Mouse (Mus musculus): ENCODE measurements at regions not wholly inside any gene's neighbourhood (a gene's known extent, or its start where the extent isn't known, plus 50 kb on each side); places are given as distances from the start of the nearest gene placed in this dataset.
A peak's percentile ranks its signal among the peaks of the same experiment; 100 is the strongest.

DNA sequence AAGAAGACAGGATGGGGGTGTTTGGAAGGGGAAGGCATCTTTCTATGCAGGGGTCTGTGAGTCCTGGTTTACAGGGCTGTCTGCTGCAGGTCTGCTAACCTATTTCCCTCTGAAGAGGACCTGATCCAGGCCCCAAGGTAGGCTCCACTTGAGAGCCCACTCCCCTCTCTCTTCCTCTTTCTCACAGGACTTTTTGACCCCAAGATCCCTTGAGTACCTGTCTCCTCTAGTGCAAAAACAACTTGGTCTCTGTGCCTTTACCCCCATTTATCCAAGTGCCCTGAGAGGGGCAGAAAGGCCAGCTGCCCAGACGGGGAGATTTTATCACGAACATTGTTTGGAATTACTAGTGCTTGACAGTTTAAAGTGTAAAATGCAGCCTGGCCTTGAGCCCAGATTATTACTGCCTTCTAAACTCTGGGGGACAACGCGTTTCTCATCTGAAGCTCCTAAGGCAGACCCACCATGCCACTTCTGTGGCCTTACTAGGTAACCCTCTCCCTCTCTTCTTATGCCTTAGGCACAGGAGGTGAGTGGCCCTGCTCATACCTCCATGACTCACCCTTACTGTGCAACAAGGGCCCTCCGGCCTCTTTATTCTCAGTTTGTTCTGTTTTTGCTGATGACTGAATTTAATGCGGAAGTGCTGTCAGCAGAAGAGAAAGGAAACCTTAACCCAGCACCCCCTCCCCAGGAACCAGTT, 117.8 kb downstream of the Tomm20 start:
- Histone ChIP-seq H3K9me3 (no peaks in the 10 kb centered on the region), H3K36me3 (no peaks in the 10 kb centered on the region), H3K4me1 (peaks cover 37% of the 10 kb centered on the region), H3K27ac (replicated peaks) (peak overlapping the region; percentile 91), H3K4me2 (replicated peaks) (no peak overlapping the region), H3K27me3 (no peaks in the 10 kb centered on the region), H3K4me3 (no peak overlapping the region), H3K9ac (replicated peaks) (no peak overlapping the region)
- 73% methylated on average over 6 of the region's 6 CpGs for WGBS
- ATAC-seq (ENCODE audit: low FRiP score, low read depth), result no peak

DNA sequence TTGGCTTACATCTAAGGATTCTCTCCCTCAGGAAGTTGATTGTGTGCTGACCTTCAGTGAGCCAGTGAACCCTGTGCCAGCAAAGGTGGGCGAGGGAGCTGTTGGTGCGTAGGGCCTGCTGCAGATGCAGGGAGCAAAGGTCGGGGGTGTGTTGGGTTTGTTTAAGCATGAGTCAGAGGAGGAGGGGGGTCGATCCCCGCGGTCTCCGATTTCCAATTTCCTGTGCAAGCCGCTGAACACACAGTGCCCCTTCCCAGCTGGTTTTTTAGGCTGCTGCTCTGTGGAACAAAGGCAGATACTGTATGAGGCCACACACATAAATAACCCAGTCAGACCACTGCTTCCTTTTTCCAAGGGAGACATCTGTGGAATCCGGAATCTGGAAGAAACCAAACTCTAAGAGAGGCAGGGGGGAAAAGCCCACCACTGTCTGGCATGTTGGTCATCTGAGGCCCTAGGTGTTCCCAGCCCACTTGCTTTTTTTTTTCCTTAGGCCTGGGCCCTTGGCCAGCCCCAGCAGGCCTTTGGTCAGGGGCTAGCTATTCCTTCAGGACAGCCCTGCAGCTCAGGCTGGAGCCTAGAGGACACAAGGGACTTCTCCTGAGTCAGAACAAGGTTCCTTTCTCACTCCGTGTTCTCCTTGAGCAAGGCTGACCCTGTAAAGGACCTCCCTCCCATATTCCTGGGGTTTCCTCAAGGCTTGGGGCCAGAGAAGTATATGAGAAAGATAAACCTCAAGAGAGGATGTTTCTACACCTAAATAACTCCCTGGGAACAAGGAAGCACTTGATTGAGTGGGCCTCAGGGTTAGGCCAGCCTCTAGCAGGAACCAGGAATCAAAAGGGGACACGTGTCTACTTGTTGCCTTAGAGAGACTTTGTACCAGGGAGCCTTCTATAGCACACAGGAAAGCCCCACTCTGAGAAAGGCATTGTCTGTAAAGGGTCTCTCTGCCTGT, 119.0 kb downstream of the Tomm20 start:
- peak; percentile 84 for ATAC-seq (ENCODE audit: low FRiP score, low read depth)
- Histone ChIP-seq H3K9ac (replicated peaks) (peak overlapping the region; percentile 43), H3K9me3 (no peaks in the 10 kb centered on the region), H3K27me3 (no peaks in the 10 kb centered on the region), H3K4me1 (peaks cover 32% of the 10 kb centered on the region), H3K27ac (replicated peaks) (peak overlapping the region; percentile 91), H3K36me3 (no peaks in the 10 kb centered on the region), H3K4me3 (no peak overlapping the region), H3K4me2 (replicated peaks) (peak overlapping the region; percentile 34)
- WGBS, result 5% methylated on average over 11 of the region's 11 CpGs

DNA sequence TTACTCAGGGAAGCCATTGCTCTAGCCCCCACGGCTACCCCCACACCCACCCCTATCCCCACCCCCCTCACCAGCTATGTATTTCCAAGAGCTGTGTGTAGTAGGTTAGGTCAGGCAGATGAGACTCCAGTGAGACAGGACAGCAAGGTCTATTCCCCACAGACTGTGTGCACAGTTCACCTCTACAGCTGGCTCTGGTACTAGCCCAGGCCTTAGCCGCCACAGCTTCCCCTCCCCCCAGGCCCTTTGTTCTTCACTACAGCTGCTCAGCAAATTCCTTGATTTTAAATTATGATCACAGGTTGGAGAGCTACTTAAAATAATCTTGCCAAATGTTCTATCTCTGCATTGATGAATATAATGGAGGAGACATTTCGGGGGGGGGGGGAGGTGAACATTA, 119.8 kb downstream of the Tomm20 start:
- Histone ChIP-seq H3K9ac (replicated peaks) (peak overlapping the region; percentile 43), H3K4me1 (peaks cover 32% of the 10 kb centered on the region), H3K9me3 (no peaks in the 10 kb centered on the region), H3K4me2 (replicated peaks) (peak overlapping the region; percentile 34), H3K27ac (replicated peaks) (peak overlapping the region; percentile 91), H3K27me3 (no peaks in the 10 kb centered on the region), H3K36me3 (no peaks in the 10 kb centered on the region), H3K4me3 (no peak overlapping the region)
- WGBS, result 15% methylated on average over 3 of the region's 3 CpGs
- peak; percentile 86 for ATAC-seq (ENCODE audit: low FRiP score, low read depth)

DNA sequence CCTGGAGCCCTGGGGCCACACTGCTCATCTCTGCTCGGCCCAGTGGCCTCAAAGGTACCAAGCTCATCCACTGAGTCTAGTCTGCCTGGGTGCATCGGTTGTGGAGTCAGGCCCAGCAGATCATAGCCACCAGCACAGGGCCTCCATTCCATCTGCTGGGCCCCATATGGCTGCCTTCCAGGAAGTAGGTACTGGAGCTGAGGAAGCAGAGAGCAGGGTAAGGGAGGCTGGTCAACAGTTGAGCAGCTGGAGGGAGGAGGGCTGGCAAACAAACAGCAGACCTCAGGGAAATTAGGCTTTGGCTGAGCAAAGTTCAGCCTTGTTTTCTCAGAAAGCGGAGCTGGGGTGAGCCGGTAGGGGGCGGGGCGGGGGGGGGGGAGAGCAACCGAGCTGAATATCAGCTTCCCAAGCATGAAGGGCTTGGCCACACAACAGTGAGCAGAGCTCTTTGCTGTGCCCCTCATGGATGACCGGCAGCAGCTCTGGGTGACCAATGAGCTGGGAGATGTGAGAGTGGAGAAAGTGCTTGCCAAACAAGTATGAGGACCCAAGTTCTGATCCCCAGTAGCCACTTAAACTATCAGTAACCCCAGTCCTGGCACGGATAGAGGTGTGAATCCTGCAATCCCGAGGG, 121.0 kb downstream of the Tomm20 start:
- Histone ChIP-seq H3K27ac (replicated peaks) (peak overlapping the region; percentile 91), H3K4me1 (peaks cover 27% of the 10 kb centered on the region), H3K27me3 (no peaks in the 10 kb centered on the region), H3K36me3 (no peaks in the 10 kb centered on the region), H3K9ac (replicated peaks) (no peak overlapping the region), H3K4me2 (replicated peaks) (no peak overlapping the region), H3K4me3 (no peak overlapping the region), H3K9me3 (no peaks in the 10 kb centered on the region)
- no peak for ATAC-seq (ENCODE audit: low FRiP score, low read depth)
- WGBS, result 44% methylated on average over 10 of the region's 10 CpGs

DNA sequence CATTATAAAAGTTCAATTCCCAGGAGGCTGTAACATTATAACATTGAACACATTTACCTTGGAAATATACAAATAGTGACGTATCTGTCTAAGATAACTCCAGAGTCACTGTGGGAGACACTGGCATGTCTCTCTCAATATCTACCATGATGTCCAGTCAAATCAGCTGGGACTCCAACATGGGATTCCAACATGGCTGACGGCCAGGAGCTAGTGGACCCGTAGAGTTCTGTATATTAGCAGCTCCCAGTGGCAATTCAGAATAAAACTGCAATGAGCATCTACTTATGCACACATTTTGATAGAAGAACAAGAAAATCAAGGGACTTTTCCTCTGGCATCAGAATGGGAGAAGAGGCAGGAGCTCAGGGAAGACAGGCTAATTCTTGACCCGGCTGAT, 123.4 kb downstream of the Tomm20 start:
- Histone ChIP-seq H3K9me3 (no peaks in the 10 kb centered on the region), H3K27me3 (no peaks in the 10 kb centered on the region), H3K9ac (replicated peaks) (no peak overlapping the region), H3K4me1 (peaks cover 25% of the 10 kb centered on the region), H3K36me3 (no peaks in the 10 kb centered on the region), H3K4me3 (no peak overlapping the region), H3K27ac (replicated peaks) (no peak overlapping the region), H3K4me2 (replicated peaks) (no peak overlapping the region)
- WGBS, result 95% methylated on average over 4 of the region's 4 CpGs
- no peak for ATAC-seq (ENCODE audit: low FRiP score, low read depth)

DNA sequence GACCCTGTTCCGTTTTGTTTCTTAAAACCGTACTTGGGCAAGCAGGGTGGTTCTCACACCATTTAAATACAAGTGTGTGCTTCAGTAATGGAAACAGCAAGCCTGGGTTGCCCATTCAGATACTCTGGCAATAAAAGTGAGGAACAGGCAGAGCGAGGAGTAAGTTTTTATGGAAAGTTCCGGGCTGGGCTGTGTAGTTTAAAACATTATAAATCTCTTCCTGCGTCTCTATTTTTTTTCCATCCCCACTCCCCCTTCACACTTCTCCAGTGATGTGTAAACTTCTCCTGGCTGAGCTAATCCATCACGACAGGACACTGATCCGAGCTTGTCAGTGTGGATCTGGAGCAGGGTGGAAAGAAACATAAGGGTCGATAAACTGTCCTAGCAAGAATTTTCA, 124.4 kb downstream of the Tomm20 start:
- no peaks in the 10 kb centered on the region for H3K9me3 ChIP-seq
- peaks cover 15% of the 10 kb centered on the region for H3K4me1 ChIP-seq
- 68% methylated on average over 8 of the region's 8 CpGs for WGBS
- no peak overlapping the region for H3K4me2 ChIP-seq (replicated peaks)
- no peak overlapping the region for H3K27ac ChIP-seq (replicated peaks)
- H3K27me3 ChIP-seq, result no peaks in the 10 kb centered on the region
- no peak for ATAC-seq (ENCODE audit: low FRiP score, low read depth)
- no peak overlapping the region for H3K9ac ChIP-seq (replicated peaks)
- H3K36me3 ChIP-seq, result no peaks in the 10 kb centered on the region
- H3K4me3 ChIP-seq, result no peak overlapping the region

DNA sequence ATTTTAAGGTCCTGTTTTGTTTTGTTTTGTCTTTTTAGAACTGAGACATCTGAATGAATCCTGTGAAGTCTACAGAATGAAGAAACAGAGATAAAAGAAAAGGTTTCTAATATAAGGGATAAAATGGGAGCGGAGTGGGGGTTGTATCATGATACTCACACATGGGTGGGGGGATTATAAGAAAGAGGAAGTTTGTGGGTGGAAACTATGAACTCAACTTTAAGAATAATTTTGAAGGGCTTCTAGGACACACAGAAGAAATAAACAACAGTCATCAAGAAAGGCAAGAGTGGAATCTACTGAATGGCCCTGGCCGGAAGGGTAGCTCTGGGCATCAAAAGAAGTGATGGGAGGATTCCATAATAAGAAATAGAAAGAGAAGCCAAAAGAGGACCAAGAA, 125.1 kb downstream of the Tomm20 start:
- peaks cover 7% of the 10 kb centered on the region for H3K4me1 ChIP-seq
- H3K9ac ChIP-seq (replicated peaks), result no peak overlapping the region
- 93% methylated on average over 2 of the region's 2 CpGs for WGBS
- H3K36me3 ChIP-seq, result no peaks in the 10 kb centered on the region
- H3K27ac ChIP-seq (replicated peaks), result no peak overlapping the region
- H3K4me3 ChIP-seq, result no peak overlapping the region
- ATAC-seq (ENCODE audit: low FRiP score, low read depth), result no peak
- H3K4me2 ChIP-seq (replicated peaks), result no peak overlapping the region
- no peaks in the 10 kb centered on the region for H3K9me3 ChIP-seq
- H3K27me3 ChIP-seq, result no peaks in the 10 kb centered on the region

GRCm38 (mm10) chr8:126819261-126819660, 126.4 kb downstream of the Tomm20 start:
- Histone ChIP-seq H3K9me3 (no peaks in the 10 kb centered on the region), H3K4me3 (no peak overlapping the region), H3K36me3 (no peaks in the 10 kb centered on the region), H3K27me3 (no peaks in the 10 kb centered on the region), H3K4me1 (no peaks in the 10 kb centered on the region), H3K4me2 (replicated peaks) (no peak overlapping the region), H3K27ac (replicated peaks) (no peak overlapping the region), H3K9ac (replicated peaks) (no peak overlapping the region)
- 91% methylated on average over 3 of the region's 3 CpGs for WGBS
- no peak for ATAC-seq (ENCODE audit: low FRiP score, low read depth)

DNA sequence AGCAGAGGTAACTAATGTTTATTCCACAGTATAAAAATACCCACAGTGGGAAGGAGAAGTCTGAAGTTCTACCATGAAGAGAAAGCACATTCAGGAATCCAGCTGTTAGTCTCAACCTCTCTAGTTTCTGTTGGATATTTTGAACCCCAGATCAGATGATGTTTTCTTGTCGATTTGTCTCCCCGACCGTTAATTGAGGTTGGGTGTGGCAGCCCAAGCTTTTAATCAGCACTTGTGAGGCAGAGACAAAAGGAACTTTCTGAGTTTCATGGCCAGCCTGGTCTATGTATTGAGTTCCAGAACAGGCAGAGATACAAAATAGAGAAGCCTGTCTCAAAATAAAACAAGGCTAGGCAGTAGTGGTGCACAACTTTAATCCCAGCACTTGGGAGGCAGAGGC, 129.5 kb downstream of the Tomm20 start:
- no peak for ATAC-seq (ENCODE audit: low FRiP score, low read depth)
- Histone ChIP-seq H3K9me3 (peaks cover 10% of the 10 kb centered on the region), H3K27ac (replicated peaks) (no peak overlapping the region), H3K36me3 (no peaks in the 10 kb centered on the region), H3K4me3 (no peak overlapping the region), H3K27me3 (no peaks in the 10 kb centered on the region), H3K9ac (replicated peaks) (no peak overlapping the region), H3K4me2 (replicated peaks) (no peak overlapping the region), H3K4me1 (no peaks in the 10 kb centered on the region)
- 89% methylated on average over 3 of the region's 3 CpGs for WGBS

- Histone ChIP-seq H3K9me3 (peaks cover 10% of the 10 kb centered on the region), H3K27me3 (0 out of 2 replicates have a peak, but pooled peaks cover 4% of the 10 kb centered on the region), H3K4me2 (replicated peaks) (no peak overlapping the region), H3K27ac (replicated peaks) (no peak overlapping the region), H3K36me3 (no peaks in the 10 kb centered on the region), H3K9ac (replicated peaks) (no peak overlapping the region), H3K4me1 (no peaks in the 10 kb centered on the region), H3K4me3 (no peak overlapping the region)
- no peak for ATAC-seq (ENCODE audit: low FRiP score, low read depth)
- WGBS, result 87% methylated on average over 4 of the region's 4 CpGs
These were observed 131.2 kb downstream of the Tomm20 start for GRCm38 (mm10) chr8:126814427-126814826.

DNA sequence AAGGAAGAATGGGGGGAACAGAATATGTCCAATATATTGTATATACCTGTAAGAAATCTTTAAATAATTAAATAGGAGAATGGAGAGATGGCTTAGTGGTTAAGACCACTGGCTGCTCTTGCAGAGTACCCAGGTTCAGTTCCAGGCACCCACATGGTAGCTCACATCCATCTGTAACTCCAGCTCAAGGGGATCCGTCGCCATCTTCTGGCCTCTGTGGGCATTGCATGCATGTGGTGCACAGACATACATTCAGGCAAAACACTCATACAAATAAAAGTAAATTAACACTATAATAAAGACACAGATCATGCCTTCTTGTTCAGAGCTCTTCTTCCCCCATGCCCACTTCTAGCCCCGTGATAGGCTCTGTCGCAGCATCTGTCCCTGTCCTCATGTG, 132.0 kb downstream of the Tomm20 start:
- no peak for ATAC-seq (ENCODE audit: low FRiP score, low read depth)
- peaks cover 10% of the 10 kb centered on the region for H3K9me3 ChIP-seq
- H3K4me2 ChIP-seq (replicated peaks), result no peak overlapping the region
- no peak overlapping the region for H3K4me3 ChIP-seq
- H3K27ac ChIP-seq (replicated peaks), result no peak overlapping the region
- 0 out of 2 replicates have a peak, but pooled peaks cover 4% of the 10 kb centered on the region for H3K27me3 ChIP-seq
- no peaks in the 10 kb centered on the region for H3K36me3 ChIP-seq
- WGBS, result 81% methylated on average over 4 of the region's 4 CpGs
- H3K9ac ChIP-seq (replicated peaks), result no peak overlapping the region
- no peaks in the 10 kb centered on the region for H3K4me1 ChIP-seq

DNA sequence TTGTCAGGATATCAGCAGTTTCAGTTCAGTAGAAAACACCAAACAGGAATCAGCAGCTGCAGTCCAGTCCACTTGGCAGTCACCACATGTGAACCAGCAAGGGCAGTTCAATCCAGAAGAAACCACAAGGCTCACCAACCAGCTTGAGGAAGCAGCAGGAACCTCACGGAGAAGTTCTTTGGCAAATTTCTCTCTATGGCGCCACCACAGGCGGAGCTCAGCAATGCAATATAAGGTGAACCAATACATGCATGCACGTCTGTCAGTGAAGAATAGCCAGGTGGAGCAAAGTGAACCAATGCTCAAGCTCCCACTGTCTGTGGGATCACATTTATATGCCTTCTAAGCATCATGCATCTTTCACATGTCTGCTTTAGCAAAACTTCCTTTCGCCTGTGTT, 132.9 kb downstream of the Tomm20 start:
- Histone ChIP-seq H3K9ac (replicated peaks) (no peak overlapping the region), H3K9me3 (peaks cover 10% of the 10 kb centered on the region), H3K27me3 (peaks cover 4% of the 10 kb centered on the region; the same call in 1 of the 2 replicates), H3K27ac (replicated peaks) (no peak overlapping the region), H3K36me3 (no peaks in the 10 kb centered on the region), H3K4me3 (no peak overlapping the region), H3K4me1 (no peaks in the 10 kb centered on the region), H3K4me2 (replicated peaks) (no peak overlapping the region)
- 89% methylated on average over 5 of the region's 5 CpGs for WGBS
- ATAC-seq (ENCODE audit: low FRiP score, low read depth), result no peak
